Mouse (Mus musculus) megakaryocyte, embryonic 14.5 days (primary cell): ENCODE measurements around the gene Jakmip3.

Source experiments
- FLI1 ChIP-seq: IDR thresholded peaks from 2 replicates; pipeline ENCODE4 v1.6.1; 2012; ENCODE audit warnings: low read length, inconsistent platforms, mixed read lengths
- GATA1 ChIP-seq: IDR thresholded peaks from 3 replicates; pipeline ENCODE4 v1.6.1; 2012; ENCODE audit warnings: mixed read lengths, low read length, inconsistent platforms, borderline replicate concordance

GRCm38 (mm10) chr7:139131538-139131937 is 191.0 kb downstream of the Jakmip3 start:
- TF ChIP-seq GATA1 = no peak
- no peak for TF ChIP-seq FLI1
